Mouse (Mus musculus): ENCODE results near the gene Dhx37.

The Dhx37 gene

DNA sequence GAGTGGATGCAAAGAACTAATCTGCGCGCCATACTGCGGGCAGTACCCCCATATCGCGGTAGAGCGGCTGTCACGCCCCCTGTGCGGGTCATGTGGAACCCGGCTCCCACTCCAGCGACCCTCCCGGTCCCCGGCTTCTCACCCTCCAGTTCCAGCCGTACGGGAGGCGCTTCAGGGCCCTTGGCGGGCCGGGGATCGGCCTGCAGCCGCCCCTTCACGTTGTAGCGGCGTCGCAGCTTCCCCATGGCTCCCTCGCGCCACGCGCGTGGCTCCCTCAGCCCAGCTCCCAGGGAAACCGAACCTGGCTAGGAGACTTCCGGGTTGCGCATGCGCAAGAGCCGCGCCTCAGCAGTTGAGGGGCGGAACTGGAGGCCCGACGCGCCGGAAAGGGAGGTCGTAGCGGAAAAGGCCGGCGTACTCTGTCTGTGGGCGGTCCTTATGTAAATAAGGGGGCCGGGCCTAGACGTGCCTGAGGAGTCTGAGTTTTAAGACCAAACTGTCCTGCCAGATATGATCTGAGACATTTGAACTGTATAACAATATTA, at the start of gene Dhx37:
Dhx37 (minus strand) TSS at position 329 of the 545 bp plus-strand sequence.
- peak; percentile 97 for DNase-seq (ENCODE audit: low spot score)

DNA sequence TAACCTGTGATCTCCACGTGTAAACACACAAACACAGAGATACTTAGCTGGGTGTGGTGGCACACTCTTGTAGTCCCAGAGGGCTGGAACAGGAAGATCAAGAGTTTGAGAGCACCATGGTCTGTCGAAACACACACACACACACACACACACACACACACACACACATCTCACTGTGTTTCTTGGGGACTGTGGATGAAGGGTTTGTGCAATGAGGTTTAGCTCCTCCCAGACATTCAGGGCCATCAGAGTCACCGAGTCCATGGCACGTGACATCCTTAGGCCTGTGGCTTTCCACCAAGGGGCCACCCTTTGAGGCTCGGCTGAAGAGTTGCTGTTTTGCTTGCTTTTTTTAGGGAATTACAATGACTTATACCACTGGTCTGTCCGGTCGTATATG, 48.6 kb upstream of the Dhx37 start:
- DNase-seq (ENCODE audit: low spot score) = no peak

DNA sequence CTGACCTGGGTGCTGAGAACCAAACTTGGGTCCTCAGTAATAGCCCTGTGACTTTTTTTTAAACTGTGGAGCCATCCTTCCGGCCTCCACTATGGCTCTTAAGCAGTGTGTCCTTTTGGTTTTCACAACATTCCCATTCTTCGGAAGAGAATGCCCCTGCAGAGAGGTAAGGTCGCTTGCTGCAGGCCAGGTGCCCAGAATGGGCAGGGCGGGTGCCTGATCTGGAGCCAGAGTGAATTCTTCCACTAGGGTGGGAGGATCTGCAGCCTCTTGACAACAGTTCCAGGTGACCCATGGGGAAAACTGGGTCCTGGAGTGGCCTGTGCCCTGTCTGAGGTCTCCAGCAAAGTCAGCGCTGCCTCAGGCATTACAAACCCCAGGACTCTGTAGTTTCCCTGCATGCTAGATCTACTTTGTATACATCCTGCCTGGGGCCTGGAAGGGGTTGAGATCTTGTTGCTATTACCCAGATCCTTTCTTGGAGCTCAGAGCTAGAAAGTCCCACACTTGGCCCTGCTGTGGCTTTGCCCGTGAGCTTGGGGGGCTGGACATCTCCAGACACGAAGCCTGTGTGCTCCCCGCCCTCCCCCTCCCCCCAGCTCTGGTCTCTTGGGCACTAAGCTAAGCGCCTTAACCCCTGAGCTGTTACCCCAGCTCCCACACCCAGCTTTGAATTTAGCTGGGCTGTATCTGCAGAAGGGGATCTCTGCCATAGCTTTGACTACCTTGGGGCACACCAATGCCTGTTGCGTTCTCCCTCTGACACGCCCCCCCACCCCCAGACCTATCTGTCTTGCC, 46.7 kb upstream of the Dhx37 start:
- no peak for DNase-seq (ENCODE audit: low spot score)

DNA sequence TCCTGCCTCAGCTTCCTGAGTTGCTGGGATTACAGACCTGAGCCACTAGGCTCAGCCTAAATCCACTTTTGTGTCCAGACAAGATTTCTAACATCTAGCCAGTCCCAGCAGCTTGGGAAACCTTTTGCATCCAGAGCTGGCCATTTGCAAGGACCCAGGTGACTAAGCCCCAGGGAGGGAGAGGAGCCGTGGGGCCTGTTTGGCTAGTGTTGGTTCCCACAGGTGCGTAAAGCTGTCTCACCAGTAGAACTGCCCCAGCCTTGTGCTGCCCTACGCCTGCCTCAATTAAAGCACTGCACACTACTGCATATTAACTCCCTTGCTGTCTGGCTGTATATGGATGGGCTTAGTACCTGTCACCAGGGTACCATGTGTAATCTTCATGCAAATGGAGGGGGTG, 45.5 kb upstream of the Dhx37 start:
- no peak for DNase-seq (ENCODE audit: low spot score)

DNA sequence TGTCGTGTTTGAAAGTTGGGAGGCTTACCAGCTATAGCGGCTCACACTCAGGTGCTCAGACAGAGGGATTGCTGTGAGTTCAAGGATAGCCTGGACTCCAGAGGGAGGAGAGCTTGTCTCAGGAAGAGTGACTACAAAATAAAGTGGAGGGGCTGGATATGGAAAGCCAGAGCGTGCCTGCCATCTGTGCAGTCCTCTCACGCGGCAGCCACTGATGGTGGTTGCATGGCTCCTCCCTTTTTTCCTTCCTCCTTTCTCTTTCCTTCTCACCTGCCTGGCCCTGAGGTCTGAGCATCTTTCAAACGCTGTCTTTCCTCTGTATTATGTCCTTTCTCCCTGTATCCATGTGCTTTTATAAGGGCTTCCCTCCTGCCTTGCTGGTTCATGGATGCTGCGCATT, 44.1 kb upstream of the Dhx37 start:
- no peak for DNase-seq (ENCODE audit: low spot score)

DNA sequence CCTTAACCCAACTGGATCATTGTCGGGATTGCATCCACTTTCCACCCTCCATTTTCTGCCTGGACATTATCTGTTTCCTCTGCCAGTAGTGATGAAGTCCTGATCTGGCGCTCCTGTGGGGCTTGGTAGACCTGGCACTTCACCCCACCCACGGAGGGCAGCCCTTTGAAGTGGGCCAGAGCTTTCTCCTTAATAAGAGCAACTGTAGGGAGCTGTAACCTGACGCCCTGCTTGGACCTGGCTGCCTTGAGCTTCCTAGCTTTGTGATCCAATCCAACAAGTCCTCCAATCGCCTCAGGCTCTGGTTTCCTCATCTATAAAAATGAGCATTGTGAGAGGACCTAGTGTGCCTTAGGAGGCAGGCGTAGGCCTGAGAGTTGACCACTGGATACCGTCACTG, 43.6 kb upstream of the Dhx37 start:
- DNase-seq (ENCODE audit: low spot score) = no peak

DNA sequence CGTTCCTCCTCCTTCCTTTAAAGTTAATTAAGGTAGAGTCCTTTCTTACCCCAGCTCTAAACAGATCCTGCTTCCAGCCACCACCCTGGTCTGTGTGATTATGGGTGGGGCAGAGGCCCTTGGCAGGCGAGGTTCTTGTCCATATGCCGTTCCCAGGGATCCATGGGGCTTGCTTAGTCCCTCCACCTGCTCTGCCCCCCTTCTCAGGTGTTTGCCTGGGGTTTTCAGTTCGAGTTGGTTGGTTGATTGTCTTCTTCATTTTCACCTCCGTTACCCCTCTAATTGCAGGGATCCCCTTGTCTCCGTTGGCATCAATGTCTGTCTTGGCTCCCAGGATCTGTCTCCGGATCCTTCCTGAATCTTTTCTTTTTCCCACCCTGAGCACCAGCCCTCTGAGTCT, 42.9 kb upstream of the Dhx37 start:
- DNase-seq (ENCODE audit: low spot score) = no peak

DNA sequence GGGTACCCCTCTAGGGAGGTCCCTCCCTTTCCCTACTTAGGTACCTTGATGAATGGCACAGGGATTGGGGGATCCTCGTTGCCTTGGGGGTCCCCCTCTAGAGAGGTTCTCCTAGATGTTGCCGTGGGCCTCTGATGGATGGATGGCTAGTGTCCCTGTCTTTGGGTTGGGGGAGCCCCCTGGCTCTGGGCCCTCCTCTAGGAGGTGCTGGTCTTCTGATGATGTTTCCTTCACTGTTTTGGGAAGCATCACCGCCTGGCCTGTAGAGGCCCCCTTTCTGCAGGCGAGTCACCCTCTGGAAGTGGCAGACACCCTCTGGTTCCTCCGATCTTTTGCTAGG, 42.3 kb upstream of the Dhx37 start:
- DNase-seq (ENCODE audit: low spot score) = peak; percentile 38

DNA sequence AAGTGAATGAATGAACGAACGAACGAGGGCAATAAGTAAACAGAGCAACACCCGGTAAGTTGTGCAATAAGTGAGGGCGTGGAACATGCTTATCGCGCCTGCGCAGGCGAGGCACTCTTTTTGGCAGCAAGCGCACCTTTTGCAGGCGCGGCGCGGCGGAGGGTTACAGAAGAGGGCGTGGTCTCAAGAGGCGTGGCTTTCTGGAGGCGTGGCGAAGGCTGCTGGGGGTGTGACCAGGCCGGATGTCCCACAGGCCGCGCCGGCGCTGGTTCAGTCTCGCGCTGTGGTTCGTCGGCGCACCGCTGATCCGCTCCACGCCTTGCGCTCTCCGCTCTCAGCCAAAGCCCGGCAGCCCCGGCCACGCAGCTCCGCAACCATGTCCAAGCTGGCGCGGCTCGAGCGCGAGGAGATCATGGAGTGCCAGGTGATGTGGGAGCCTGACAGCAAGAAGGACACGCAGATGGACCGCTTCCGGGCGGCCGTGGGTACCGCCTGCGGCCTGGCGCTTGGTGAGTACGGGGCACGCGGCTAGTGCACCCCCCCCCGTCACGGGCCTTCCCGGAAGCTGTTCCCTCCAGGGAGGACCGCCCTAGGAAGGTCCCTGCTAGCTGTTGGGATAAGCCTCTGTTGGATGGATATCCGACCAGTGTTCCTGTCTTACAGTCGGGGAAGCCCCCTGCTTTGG, 41.8 kb upstream of the Dhx37 start, which contains the start of gene Aacs:
Aacs (plus strand) TSS at position 214 of the 685 bp plus-strand sequence.
- DNase-seq (ENCODE audit: low spot score) = peak; percentile 97

DNA sequence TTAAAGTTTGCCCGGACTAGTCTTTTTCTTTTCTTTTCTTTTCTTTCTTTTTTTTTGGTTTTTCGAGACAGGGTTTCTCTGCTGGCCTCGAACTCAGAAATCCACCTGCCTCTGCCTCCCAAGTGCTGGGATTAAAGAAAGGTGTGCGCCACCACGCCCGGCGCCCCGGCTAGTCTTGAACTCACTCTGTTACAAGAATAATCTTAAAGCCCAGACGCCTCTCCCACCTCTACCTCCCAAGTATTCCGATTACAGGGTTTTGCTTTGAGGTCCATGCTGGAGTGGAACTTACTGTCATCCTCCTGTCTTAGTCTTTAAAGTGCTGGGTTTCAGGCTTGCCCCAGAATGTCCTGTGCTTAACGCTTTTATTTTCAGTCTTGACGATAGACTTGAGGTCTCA, 41.1 kb upstream of the Dhx37 start:
- no peak for DNase-seq (ENCODE audit: low spot score)

DNA sequence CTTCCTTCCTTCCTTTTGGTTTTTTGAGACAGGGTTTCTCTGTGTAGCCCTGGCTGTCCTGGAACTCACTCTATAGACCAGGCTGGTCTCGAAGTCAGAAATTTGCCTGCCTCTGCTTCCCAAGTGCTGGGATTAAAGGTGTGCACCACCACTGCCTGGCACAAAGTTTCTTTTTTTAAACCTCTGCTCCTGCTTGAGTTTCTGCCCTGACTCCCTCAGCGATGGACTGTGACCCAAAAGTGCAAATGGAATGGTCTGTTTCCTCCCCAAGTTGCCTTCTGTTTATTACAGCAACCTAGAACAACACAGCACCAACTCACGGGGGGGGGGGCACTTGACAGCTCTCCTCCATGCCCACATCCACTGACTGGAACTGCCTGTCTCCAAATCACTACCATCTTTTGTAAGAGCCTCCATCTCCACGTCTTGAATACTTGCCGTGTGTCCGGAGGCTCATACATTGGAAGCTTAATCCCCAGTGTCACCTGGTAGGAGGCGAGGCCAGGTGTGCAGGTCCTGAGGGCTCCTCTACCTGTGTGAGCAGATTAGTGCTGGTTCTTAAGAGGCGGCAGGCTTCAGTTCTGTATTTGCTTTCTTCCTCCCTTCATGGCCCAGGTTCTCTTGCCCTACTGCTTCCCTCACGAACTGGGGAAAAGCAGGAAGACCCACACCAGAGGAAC, 39.0 kb upstream of the Dhx37 start:
- no peak for DNase-seq (ENCODE audit: low spot score)

DNA sequence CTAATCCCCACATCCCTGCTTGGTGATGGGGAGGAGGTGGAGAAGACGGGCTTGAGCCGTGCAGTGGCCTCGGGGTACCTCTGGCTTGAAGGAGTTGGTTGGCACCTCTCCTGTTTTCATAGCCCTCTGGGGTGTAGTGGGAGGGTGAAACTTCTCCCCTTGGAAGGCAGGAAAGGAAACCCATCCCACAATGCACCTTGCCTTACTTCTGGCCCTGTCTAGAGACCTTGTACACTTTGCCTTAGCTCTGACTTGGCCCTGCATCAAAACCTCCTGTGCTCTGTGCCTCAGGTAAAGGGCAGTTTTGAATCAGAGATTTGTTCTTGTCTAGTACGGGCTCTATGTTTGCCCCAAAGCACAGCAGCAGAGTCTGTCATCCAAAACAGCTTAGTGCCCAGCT, 36.8 kb upstream of the Dhx37 start:
- no peak for DNase-seq (ENCODE audit: low spot score)

DNA sequence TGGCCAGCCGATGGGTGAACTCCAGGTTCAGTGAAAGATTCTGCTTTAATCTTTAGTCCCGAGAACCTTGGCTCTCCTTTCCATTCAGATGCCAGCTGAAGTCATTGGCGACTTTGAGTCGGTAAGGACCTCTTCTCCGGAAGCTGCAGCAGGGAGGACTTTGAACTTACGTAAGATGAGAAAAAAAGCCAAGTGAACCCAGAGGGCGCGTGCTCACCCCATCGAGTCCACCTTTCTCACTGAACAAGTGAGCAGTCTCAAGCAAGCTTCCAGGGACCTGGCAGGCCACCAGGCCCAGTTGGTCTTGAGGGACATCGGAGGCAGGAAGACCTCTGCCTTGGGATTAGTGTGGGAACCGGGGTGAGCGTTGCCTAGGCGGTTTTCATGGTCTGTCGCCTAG, 33.3 kb upstream of the Dhx37 start:
- DNase-seq (ENCODE audit: low spot score) = peak; percentile 60

DNA sequence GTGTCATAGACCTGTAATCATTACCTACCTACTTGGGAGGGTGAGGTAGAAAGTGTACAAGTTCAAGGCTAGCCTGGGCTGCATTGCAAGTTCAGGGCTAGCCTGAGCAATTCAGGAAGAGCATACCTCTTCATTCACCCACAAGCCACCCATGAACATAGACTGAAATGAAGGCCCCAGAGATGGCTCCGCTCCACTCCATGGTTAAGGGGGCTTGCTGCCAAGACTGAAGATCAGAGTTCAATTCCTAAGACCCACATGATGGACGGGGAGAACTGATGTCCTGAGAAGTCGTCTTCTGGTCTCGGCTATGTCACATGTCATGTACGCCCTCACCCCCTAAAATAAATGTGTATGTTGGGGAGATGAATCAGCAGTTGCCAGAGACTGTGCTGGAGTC, 32.6 kb upstream of the Dhx37 start:
- DNase-seq (ENCODE audit: low spot score) = no peak

DNA sequence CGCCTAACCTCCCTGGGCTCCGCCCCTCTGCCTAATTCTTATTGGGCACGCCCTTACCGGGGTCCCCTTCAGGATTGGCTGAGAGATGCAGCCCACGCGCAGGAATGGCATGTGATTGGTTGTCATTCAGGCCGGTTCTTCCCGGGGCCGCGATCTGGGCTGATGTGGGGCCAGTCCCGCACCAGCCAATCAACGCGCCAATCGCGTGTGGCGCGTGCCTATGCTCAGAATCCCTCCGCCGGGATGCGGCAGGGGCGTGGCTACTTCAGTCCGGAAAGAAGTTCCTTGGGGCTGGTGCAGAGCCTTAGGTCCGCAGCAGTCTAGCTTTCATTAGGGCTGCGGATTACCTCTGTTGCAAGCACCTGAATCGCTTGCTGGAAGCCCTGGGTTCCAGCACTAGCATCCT, 31.8 kb upstream of the Dhx37 start:
- peak; percentile 98 for DNase-seq (ENCODE audit: low spot score)

DNA sequence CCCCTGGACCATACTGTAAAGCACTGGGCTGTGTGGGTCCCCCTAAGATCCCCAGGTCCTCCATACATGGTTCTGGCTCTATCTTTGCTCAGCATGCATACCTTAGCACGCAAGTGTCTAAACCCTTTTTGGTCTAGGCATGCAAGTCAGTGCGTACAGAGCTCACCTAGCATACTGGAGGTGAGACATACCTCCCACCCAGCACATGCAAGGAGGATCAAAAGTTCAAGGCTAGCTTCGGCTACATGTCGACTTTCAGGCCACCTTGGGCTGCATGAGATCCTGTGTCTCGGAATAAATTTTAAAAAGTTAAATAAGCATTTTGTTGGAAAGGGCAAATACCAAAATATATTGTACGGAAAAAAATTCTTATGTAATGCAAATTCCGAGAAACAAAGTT, 31.3 kb upstream of the Dhx37 start:
- DNase-seq (ENCODE audit: low spot score) = no peak

DNA sequence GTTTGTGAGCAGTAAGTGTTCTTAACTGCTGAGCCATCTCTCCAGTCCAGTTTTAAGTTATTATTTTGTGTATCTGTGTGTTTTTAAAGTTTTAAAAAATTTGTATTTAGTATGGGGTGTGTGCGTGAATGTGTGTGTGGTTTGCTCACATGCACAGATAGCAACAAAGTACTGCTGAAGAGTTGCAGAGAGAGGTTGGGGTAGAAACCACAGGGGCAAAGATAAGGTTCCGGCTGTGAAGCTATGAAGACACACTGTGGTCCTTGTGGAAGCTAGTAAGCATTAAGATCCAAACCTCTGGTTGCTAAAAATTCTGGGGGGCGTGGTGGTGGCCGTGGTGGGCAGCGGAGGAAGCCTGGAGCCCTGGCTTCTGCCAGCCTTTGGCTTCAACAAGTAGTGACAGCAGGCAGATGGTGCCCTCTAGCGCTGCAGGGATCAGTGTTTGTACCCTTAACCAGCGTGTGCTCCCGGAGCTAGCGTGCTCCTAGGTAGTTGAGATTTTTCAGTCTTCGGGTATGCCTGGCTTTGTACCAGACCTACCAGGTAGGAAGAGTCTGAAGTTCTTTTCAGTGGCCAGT, 28.0 kb upstream of the Dhx37 start:
- DNase-seq (ENCODE audit: low spot score) = no peak

DNA sequence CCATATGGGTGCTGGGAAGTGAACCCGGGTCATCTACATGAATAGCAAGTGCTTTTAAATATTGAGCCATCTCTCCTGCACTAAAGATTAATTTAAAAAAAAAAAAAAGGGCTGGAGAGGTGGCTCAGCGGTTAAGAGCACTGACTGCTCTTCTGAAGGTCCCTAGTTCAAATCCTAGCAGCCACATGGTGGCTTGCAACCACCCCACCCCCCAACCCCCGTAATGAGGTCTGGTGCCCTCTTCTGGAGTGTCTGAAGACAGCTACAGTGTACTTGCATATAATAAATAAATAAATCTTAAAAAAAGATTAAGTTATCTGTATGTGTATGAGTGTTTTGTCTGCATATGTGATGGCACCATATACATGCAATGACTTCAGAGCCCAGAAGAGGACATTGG, 26.7 kb upstream of the Dhx37 start:
- no peak for DNase-seq (ENCODE audit: low spot score)

DNA sequence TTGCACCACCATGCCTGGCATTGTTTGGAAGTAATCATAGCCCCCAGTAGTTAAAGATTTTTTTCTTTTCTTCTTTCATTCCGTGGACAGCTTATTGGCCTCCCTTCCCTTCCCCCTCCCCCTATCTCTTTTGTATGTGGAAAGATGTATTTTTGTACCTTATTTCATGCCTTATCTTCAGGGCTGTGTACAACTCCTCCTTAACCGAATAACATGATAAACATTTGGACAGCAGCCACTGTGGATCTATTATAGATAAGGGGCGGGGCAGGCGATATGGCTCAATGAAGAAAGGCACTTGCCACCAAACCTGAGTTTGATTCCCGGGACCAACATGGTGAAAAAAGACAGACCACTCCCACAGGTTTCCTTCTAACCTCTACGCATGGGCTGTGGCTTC, 23.6 kb upstream of the Dhx37 start:
- no peak for DNase-seq (ENCODE audit: low spot score)

DNA sequence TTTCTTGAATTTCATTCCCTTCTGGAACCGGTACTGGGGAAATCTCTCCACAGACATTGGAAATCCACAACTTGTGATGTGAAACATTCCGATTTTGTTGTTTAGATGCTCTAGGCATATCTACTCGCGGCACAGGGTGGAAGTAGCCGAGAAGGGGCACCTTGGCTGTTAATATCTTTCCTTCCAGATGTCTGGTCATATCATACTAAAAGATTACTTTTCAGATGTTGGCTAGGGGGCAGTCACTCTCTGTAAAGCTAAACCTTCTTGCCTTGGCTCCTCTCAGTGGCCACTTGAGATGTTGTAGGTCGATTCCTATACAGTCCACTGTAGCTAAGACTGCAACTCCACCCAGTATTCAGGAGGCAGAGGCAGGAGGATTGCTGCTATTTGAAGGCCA, 22.2 kb upstream of the Dhx37 start:
- DNase-seq (ENCODE audit: low spot score) = no peak

DNA sequence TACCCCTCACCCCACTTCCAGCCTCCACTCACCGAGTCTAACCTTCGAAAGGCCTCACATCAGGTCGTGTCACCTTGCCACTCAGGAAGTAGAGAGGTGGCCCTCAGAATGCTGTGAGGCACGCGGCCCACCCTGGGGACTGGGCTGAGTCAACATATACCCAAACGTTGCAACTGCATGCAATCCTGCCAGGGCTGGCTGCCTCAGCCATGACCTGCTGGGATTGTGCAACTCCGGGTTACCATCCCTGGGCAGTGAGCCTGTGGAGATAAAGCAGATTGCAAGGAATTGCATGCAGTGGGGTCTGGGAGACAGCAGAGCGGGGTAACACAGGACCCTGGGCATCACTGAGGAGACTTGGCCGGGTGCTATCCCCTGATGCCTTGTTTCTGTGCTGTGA, 18.7 kb upstream of the Dhx37 start:
- DNase-seq (ENCODE audit: low spot score) = peak; percentile 69

DNA sequence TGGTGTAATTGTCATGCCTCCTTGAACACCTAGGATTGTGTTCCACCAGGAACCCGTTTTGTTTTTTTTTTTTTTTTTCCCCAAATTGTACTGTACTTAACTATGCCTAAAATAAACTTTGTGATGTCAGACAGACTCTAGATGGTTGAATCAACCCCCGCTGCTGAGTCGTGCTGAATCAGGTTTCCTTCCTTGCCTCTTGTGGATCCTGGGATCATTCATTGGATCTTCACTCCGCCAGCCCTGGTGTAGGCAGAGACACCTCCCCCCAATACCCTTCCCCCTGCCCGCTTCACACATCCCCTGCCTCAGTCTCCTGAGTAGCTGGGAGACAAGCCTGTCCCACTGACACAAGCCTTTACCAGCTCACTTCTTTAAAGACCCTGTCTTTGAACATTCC, 15.4 kb upstream of the Dhx37 start:
- DNase-seq (ENCODE audit: low spot score) = no peak

DNA sequence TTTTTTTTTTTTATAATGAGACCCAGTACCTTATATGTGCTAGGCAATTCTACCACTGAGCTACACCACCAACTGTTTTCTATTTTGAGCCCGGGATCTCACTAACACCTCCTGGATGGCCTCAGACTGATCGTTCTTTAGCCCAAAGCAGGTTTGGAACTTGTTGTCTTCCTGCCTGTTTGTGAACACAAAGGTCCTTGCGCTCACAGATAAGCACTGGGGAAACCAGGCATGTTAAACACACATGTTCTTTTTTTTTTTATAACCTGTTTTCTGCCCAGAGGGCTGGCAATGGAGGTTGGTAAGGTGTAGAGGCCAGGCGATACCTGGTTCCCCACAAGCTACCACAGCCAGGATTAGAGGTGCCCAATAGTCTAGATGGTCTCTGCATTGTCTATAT, 14.7 kb upstream of the Dhx37 start:
- DNase-seq (ENCODE audit: low spot score) = no peak
